Mouse (Mus musculus): Measurements from ENCODE around the gene Hint1. TPM values are rescaled to one million over a fixed set of nuclear protein-coding genes. Genes with fewer than 3 reads are reported as not detected.

Hint1 gene
- polyA plus RNA-seq, 1 experiment from 2014 or later: 753 TPM

GRCm38 (mm10) chr11:54862621-54863520 is 3.3 kb upstream of the Hint1 start:
- no peak overlapping the region for H3K4me3 ChIP-seq
- WGBS: 40% methylated on average over 10 of the region's 10 CpGs
- H3K9me3 ChIP-seq (replicated peaks): no peaks in the 10 kb centered on the region
- H3K36me3 ChIP-seq: no peaks in the 10 kb centered on the region
- H3K4me2 ChIP-seq: no peak overlapping the region
- H3K9ac ChIP-seq: no peak overlapping the region
- no peak for ATAC-seq (replicated peaks; ENCODE audit: insufficient number of reproducible peaks, insufficient read depth, low FRiP score, low read depth)
- peaks cover 23% of the 10 kb centered on the region for H3K4me1 ChIP-seq (replicated peaks)
- H3K27me3 ChIP-seq: no peaks in the 10 kb centered on the region
- no peak overlapping the region for H3K27ac ChIP-seq

GRCm38 (mm10) chr11:54865330-54866085 is 675 bp upstream of the Hint1 start:
- Histone ChIP-seq H3K36me3 (peaks cover 12% of the 10 kb centered on the region), H3K4me1 (replicated peaks) (peaks cover 32% of the 10 kb centered on the region), H3K27ac (peak overlapping the region; percentile 91), H3K4me3 (peak overlapping the region; percentile 74), H3K27me3 (no peaks in the 10 kb centered on the region), H3K4me2 (peak overlapping the region; percentile 65), H3K9me3 (replicated peaks) (no peaks in the 10 kb centered on the region), H3K9ac (peak overlapping the region; percentile 43; the same call in 1 of the 2 replicates)
- WGBS: 71% methylated on average over 6 of the region's 6 CpGs
- ATAC-seq (replicated peaks; ENCODE audit: insufficient number of reproducible peaks, insufficient read depth, low FRiP score, low read depth): no peak

- WGBS: 2% methylated on average over 5 of the region's 5 CpGs
- H3K9ac ChIP-seq: peak overlapping the region; percentile 89
- H3K27me3 ChIP-seq: no peaks in the 10 kb centered on the region
- H3K4me2 ChIP-seq: peak overlapping the region; percentile 65
- H3K4me3 ChIP-seq: peak overlapping the region; percentile 74
- H3K36me3 ChIP-seq: peaks cover 26% of the 10 kb centered on the region
- ATAC-seq (replicated peaks; ENCODE audit: insufficient number of reproducible peaks, insufficient read depth, low FRiP score, low read depth): 0 out of 2 replicates have a peak, but pooled peaks have one; percentile 32
- no peaks in the 10 kb centered on the region for H3K9me3 ChIP-seq (replicated peaks)
- peak overlapping the region; percentile 91 for H3K27ac ChIP-seq
- peaks cover 24% of the 10 kb centered on the region for H3K4me1 ChIP-seq (replicated peaks)
Observed at GRCm38 (mm10) chr11:54867049-54867385, 834 bp downstream of the Hint1 start.

- WGBS: 83% methylated on average over 3 of the region's 3 CpGs
- ATAC-seq (replicated peaks; ENCODE audit: insufficient number of reproducible peaks, insufficient read depth, low FRiP score, low read depth): no peak
- peaks cover 24% of the 10 kb centered on the region for H3K4me1 ChIP-seq (replicated peaks)
- peak overlapping the region; percentile 74 for H3K4me3 ChIP-seq
- 0 out of 2 replicates have a peak overlapping the region, but pooled peaks have one; percentile 89 for H3K9ac ChIP-seq
- H3K36me3 ChIP-seq: peaks cover 32% of the 10 kb centered on the region
- H3K27ac ChIP-seq: no peak overlapping the region
- H3K9me3 ChIP-seq (replicated peaks): no peaks in the 10 kb centered on the region
- H3K4me2 ChIP-seq: peak overlapping the region; percentile 65
- H3K27me3 ChIP-seq: no peaks in the 10 kb centered on the region
Observed at GRCm38 (mm10) chr11:54867903-54868434, 1.8 kb downstream of the Hint1 start.

- no peak overlapping the region for H3K4me3 ChIP-seq
- no peak overlapping the region for H3K9ac ChIP-seq
- 67% methylated on average over 2 of the region's 2 CpGs for WGBS
- peaks cover 24% of the 10 kb centered on the region for H3K4me1 ChIP-seq (replicated peaks)
- H3K9me3 ChIP-seq (replicated peaks): no peaks in the 10 kb centered on the region
- H3K27ac ChIP-seq: no peak overlapping the region
- no peaks in the 10 kb centered on the region for H3K27me3 ChIP-seq
- ATAC-seq (replicated peaks; ENCODE audit: insufficient number of reproducible peaks, insufficient read depth, low FRiP score, low read depth): no peak
- H3K4me2 ChIP-seq: no peak overlapping the region; the same call in 1 of the 2 replicates
- H3K36me3 ChIP-seq: peaks cover 35% of the 10 kb centered on the region
Observed at GRCm38 (mm10) chr11:54868445-54868844, 2.3 kb downstream of the Hint1 start.

- no peak overlapping the region for H3K4me3 ChIP-seq
- no peak overlapping the region for H3K27ac ChIP-seq
- no peak for ATAC-seq (replicated peaks; ENCODE audit: insufficient number of reproducible peaks, insufficient read depth, low FRiP score, low read depth)
- peaks cover 24% of the 10 kb centered on the region for H3K4me1 ChIP-seq (replicated peaks)
- no peaks in the 10 kb centered on the region for H3K9me3 ChIP-seq (replicated peaks)
- no peaks in the 10 kb centered on the region for H3K27me3 ChIP-seq
- WGBS: 72% methylated on average over 3 of the region's 3 CpGs
- H3K9ac ChIP-seq: no peak overlapping the region
- H3K4me2 ChIP-seq: no peak overlapping the region
- H3K36me3 ChIP-seq: peaks cover 44% of the 10 kb centered on the region
Observed at GRCm38 (mm10) chr11:54869318-54869717, 3.1 kb downstream of the Hint1 start.

GRCm38 (mm10) chr11:54871831-54872537 is 5.8 kb downstream of the Hint1 start:
- Histone ChIP-seq H3K4me2 (no peak overlapping the region), H3K9ac (no peak overlapping the region), H3K27me3 (no peaks in the 10 kb centered on the region), H3K9me3 (replicated peaks) (no peaks in the 10 kb centered on the region), H3K36me3 (peaks cover 45% of the 10 kb centered on the region), H3K4me1 (replicated peaks) (peaks cover 20% of the 10 kb centered on the region), H3K4me3 (no peak overlapping the region), H3K27ac (no peak overlapping the region; the same call in 1 of the 2 replicates)
- ATAC-seq (replicated peaks; ENCODE audit: insufficient number of reproducible peaks, insufficient read depth, low FRiP score, low read depth): no peak
- WGBS: 79% methylated on average over 7 of the region's 7 CpGs

- no peak overlapping the region for H3K9ac ChIP-seq
- WGBS: 85% methylated on average over 5 of the region's 5 CpGs
- H3K27me3 ChIP-seq: no peaks in the 10 kb centered on the region
- no peak overlapping the region for H3K4me3 ChIP-seq
- H3K4me1 ChIP-seq (replicated peaks): peaks cover 16% of the 10 kb centered on the region
- H3K27ac ChIP-seq: no peak overlapping the region
- no peak overlapping the region for H3K4me2 ChIP-seq
- H3K36me3 ChIP-seq: peaks cover 28% of the 10 kb centered on the region
- no peak for ATAC-seq (replicated peaks; ENCODE audit: insufficient number of reproducible peaks, insufficient read depth, low FRiP score, low read depth)
- no peaks in the 10 kb centered on the region for H3K9me3 ChIP-seq (replicated peaks)
Observed at GRCm38 (mm10) chr11:54876031-54876430, 9.8 kb downstream of the Hint1 start.

- Histone ChIP-seq H3K27ac (no peak overlapping the region), H3K4me3 (no peak overlapping the region), H3K4me1 (replicated peaks) (peaks cover 34% of the 10 kb centered on the region), H3K4me2 (no peak overlapping the region), H3K9ac (no peak overlapping the region), H3K27me3 (no peaks in the 10 kb centered on the region), H3K36me3 (peaks cover 6% of the 10 kb centered on the region), H3K9me3 (replicated peaks) (no peaks in the 10 kb centered on the region)
- ATAC-seq (replicated peaks; ENCODE audit: insufficient number of reproducible peaks, insufficient read depth, low FRiP score, low read depth): no peak
- 72% methylated on average over 6 of the region's 6 CpGs for WGBS
Observed at GRCm38 (mm10) chr11:54878893-54879292, 12.7 kb downstream of the Hint1 start.

GRCm38 (mm10) chr11:54879434-54879833 is 13.3 kb downstream of the Hint1 start:
- ATAC-seq (replicated peaks; ENCODE audit: insufficient number of reproducible peaks, insufficient read depth, low FRiP score, low read depth): no peak; the same call in 1 of the 2 replicates
- peak overlapping the region; percentile 83 for H3K27ac ChIP-seq
- no peak overlapping the region for H3K4me2 ChIP-seq
- peaks cover 35% of the 10 kb centered on the region for H3K4me1 ChIP-seq (replicated peaks)
- no peak overlapping the region for H3K4me3 ChIP-seq
- H3K27me3 ChIP-seq: no peaks in the 10 kb centered on the region
- H3K9ac ChIP-seq: no peak overlapping the region
- 7% methylated on average over 4 of the region's 4 CpGs for WGBS
- peaks cover under 1% of the 10 kb centered on the region; the same call in 1 of the 2 replicates for H3K36me3 ChIP-seq
- H3K9me3 ChIP-seq (replicated peaks): no peaks in the 10 kb centered on the region

GRCm38 (mm10) chr11:54879922-54880321 is 13.7 kb downstream of the Hint1 start:
- Histone ChIP-seq H3K9me3 (replicated peaks) (no peaks in the 10 kb centered on the region), H3K27ac (peak overlapping the region; percentile 83), H3K36me3 (no peaks in the 10 kb centered on the region), H3K4me3 (no peak overlapping the region), H3K27me3 (no peaks in the 10 kb centered on the region), H3K9ac (no peak overlapping the region), H3K4me1 (replicated peaks) (peaks cover 40% of the 10 kb centered on the region), H3K4me2 (no peak overlapping the region)
- no peak; the same call in 1 of the 2 replicates for ATAC-seq (replicated peaks; ENCODE audit: insufficient number of reproducible peaks, insufficient read depth, low FRiP score, low read depth)
- WGBS: 17% methylated on average over 10 of the region's 10 CpGs
